Mouse (Mus musculus): ENCODE results near the gene Rbms1. TPM values are rescaled to one million over a fixed set of nuclear protein-coding genes. Genes with fewer than 3 reads are reported as not detected.

The Rbms1 gene
- polyA plus RNA-seq, 1 experiment from 2014 or later, result 64.7 TPM

GRCm38 (mm10) chr2:60714475-60714874 lies 248.5 kb downstream of the Rbms1 start:
- H3K4me2 ChIP-seq (ENCODE audit: low read length), result no peak overlapping the region; the same call in 1 of the 2 replicates
- H3K9me3 ChIP-seq (ENCODE audit: control insufficient read depth, low read length), result no peaks in the 10 kb centered on the region
- no peaks in the 10 kb centered on the region for H3K27me3 ChIP-seq (replicated peaks; ENCODE audit: control insufficient read depth, insufficient read depth, low read length)
- peaks cover 17% of the 10 kb centered on the region for H3K4me1 ChIP-seq (ENCODE audit: control insufficient read depth, insufficient read depth, low read depth, low read length)
- ATAC-seq, result no peak
- 0 out of 2 replicates have a peak overlapping the region, but pooled peaks have one; percentile 10 for H3K9ac ChIP-seq (ENCODE audit: low read depth, low read length)
- no peak overlapping the region for H3K4me3 ChIP-seq (ENCODE audit: low read length)
- 0 out of 2 replicates have a peak overlapping the region, but pooled peaks have one; percentile 0 for H3K27ac ChIP-seq (ENCODE audit: low read depth, low read length)
- H3K36me3 ChIP-seq (ENCODE audit: control insufficient read depth, insufficient read depth, low read length), result no peaks in the 10 kb centered on the region
- 29% methylated on average over 7 of the region's 7 CpGs for WGBS

GRCm38 (mm10) chr2:60713857-60714256 lies 249.1 kb downstream of the Rbms1 start:
- Histone ChIP-seq H3K4me1 (ENCODE audit: control insufficient read depth, insufficient read depth, low read depth, low read length) (peaks cover 17% of the 10 kb centered on the region), H3K27ac (ENCODE audit: low read depth, low read length) (no peak overlapping the region), H3K4me2 (ENCODE audit: low read length) (0 out of 2 replicates have a peak overlapping the region, but pooled peaks have one; percentile 10), H3K9ac (ENCODE audit: low read depth, low read length) (no peak overlapping the region), H3K4me3 (ENCODE audit: low read length) (no peak overlapping the region), H3K9me3 (ENCODE audit: control insufficient read depth, low read length) (no peaks in the 10 kb centered on the region), H3K36me3 (ENCODE audit: control insufficient read depth, insufficient read depth, low read length) (no peaks in the 10 kb centered on the region), H3K27me3 (replicated peaks; ENCODE audit: control insufficient read depth, insufficient read depth, low read length) (no peaks in the 10 kb centered on the region)
- 16% methylated on average over 8 of the region's 8 CpGs for WGBS
- peak; percentile 61; the same call in 1 of the 2 replicates for ATAC-seq

GRCm38 (mm10) chr2:60712891-60713290 lies 250.1 kb downstream of the Rbms1 start:
- Histone ChIP-seq H3K4me2 (ENCODE audit: low read length) (no peak overlapping the region), H3K36me3 (ENCODE audit: control insufficient read depth, insufficient read depth, low read length) (no peaks in the 10 kb centered on the region), H3K9ac (ENCODE audit: low read depth, low read length) (no peak overlapping the region), H3K27ac (ENCODE audit: low read depth, low read length) (no peak overlapping the region), H3K4me1 (ENCODE audit: control insufficient read depth, insufficient read depth, low read depth, low read length) (peaks cover 17% of the 10 kb centered on the region), H3K9me3 (ENCODE audit: control insufficient read depth, low read length) (no peaks in the 10 kb centered on the region), H3K4me3 (ENCODE audit: low read length) (no peak overlapping the region), H3K27me3 (replicated peaks; ENCODE audit: control insufficient read depth, insufficient read depth, low read length) (no peaks in the 10 kb centered on the region)
- ATAC-seq, result no peak
- WGBS, result 81% methylated on average over 5 of the region's 5 CpGs

- H3K9ac ChIP-seq (ENCODE audit: low read depth, low read length), result no peak overlapping the region
- ATAC-seq, result no peak
- H3K4me2 ChIP-seq (ENCODE audit: low read length), result no peak overlapping the region
- no peaks in the 10 kb centered on the region for H3K27me3 ChIP-seq (replicated peaks; ENCODE audit: control insufficient read depth, insufficient read depth, low read length)
- no peak overlapping the region for H3K4me3 ChIP-seq (ENCODE audit: low read length)
- H3K9me3 ChIP-seq (ENCODE audit: control insufficient read depth, low read length), result no peaks in the 10 kb centered on the region
- WGBS, result 75% methylated on average over 6 of the region's 6 CpGs
- no peaks in the 10 kb centered on the region for H3K36me3 ChIP-seq (ENCODE audit: control insufficient read depth, insufficient read depth, low read length)
- peaks cover 17% of the 10 kb centered on the region for H3K4me1 ChIP-seq (ENCODE audit: control insufficient read depth, insufficient read depth, low read depth, low read length)
- no peak overlapping the region for H3K27ac ChIP-seq (ENCODE audit: low read depth, low read length)
Measured at GRCm38 (mm10) chr2:60712483-60712882, 250.5 kb downstream of the Rbms1 start.

GRCm38 (mm10) chr2:60711098-60711880 lies 251.7 kb downstream of the Rbms1 start:
- Histone ChIP-seq H3K9ac (ENCODE audit: low read depth, low read length) (no peak overlapping the region), H3K27ac (ENCODE audit: low read depth, low read length) (no peak overlapping the region), H3K9me3 (ENCODE audit: control insufficient read depth, low read length) (no peaks in the 10 kb centered on the region), H3K4me3 (ENCODE audit: low read length) (no peak overlapping the region), H3K4me1 (ENCODE audit: control insufficient read depth, insufficient read depth, low read depth, low read length) (peaks cover 17% of the 10 kb centered on the region), H3K36me3 (ENCODE audit: control insufficient read depth, insufficient read depth, low read length) (no peaks in the 10 kb centered on the region), H3K27me3 (replicated peaks; ENCODE audit: control insufficient read depth, insufficient read depth, low read length) (no peaks in the 10 kb centered on the region), H3K4me2 (ENCODE audit: low read length) (no peak overlapping the region)
- WGBS, result 86% methylated on average over 7 of the region's 7 CpGs
- no peak for ATAC-seq

- Histone ChIP-seq H3K4me3 (ENCODE audit: low read length) (no peak overlapping the region), H3K27ac (ENCODE audit: low read depth, low read length) (no peak overlapping the region), H3K36me3 (ENCODE audit: control insufficient read depth, insufficient read depth, low read length) (no peaks in the 10 kb centered on the region), H3K27me3 (replicated peaks; ENCODE audit: control insufficient read depth, insufficient read depth, low read length) (no peaks in the 10 kb centered on the region), H3K4me1 (ENCODE audit: control insufficient read depth, insufficient read depth, low read depth, low read length) (peaks cover 17% of the 10 kb centered on the region), H3K4me2 (ENCODE audit: low read length) (no peak overlapping the region), H3K9ac (ENCODE audit: low read depth, low read length) (no peak overlapping the region), H3K9me3 (ENCODE audit: control insufficient read depth, low read length) (no peaks in the 10 kb centered on the region)
- ATAC-seq, result no peak
- WGBS, result 91% methylated on average over 4 of the region's 4 CpGs
Measured at GRCm38 (mm10) chr2:60710317-60710716, 252.7 kb downstream of the Rbms1 start.

GRCm38 (mm10) chr2:60708671-60709070 lies 254.3 kb downstream of the Rbms1 start:
- WGBS, result 32% methylated on average over 3 of the region's 3 CpGs

GRCm38 (mm10) chr2:60706866-60707265 lies 256.1 kb downstream of the Rbms1 start:
- ATAC-seq, result no peak
- Histone ChIP-seq H3K9me3 (ENCODE audit: control insufficient read depth, low read length) (no peaks in the 10 kb centered on the region), H3K27me3 (replicated peaks; ENCODE audit: control insufficient read depth, insufficient read depth, low read length) (no peaks in the 10 kb centered on the region), H3K9ac (ENCODE audit: low read depth, low read length) (no peak overlapping the region), H3K4me1 (ENCODE audit: control insufficient read depth, insufficient read depth, low read depth, low read length) (no peaks in the 10 kb centered on the region), H3K36me3 (ENCODE audit: control insufficient read depth, insufficient read depth, low read length) (no peaks in the 10 kb centered on the region), H3K27ac (ENCODE audit: low read depth, low read length) (no peak overlapping the region), H3K4me2 (ENCODE audit: low read length) (no peak overlapping the region), H3K4me3 (ENCODE audit: low read length) (no peak overlapping the region)
- 83% methylated on average over 3 of the region's 3 CpGs for WGBS

More at GRCm38 (mm10) chr2:60708671-60709070, 254.3 kb downstream of the Rbms1 start:
- peaks cover 2% of the 10 kb centered on the region for H3K4me1 ChIP-seq (ENCODE audit: control insufficient read depth, insufficient read depth, low read depth, low read length)
- H3K27me3 ChIP-seq (replicated peaks; ENCODE audit: control insufficient read depth, insufficient read depth, low read length), result no peaks in the 10 kb centered on the region
- no peaks in the 10 kb centered on the region for H3K9me3 ChIP-seq (ENCODE audit: control insufficient read depth, low read length)
- H3K4me3 ChIP-seq (ENCODE audit: low read length), result no peak overlapping the region
- no peaks in the 10 kb centered on the region for H3K36me3 ChIP-seq (ENCODE audit: control insufficient read depth, insufficient read depth, low read length)
- H3K27ac ChIP-seq (ENCODE audit: low read depth, low read length), result no peak overlapping the region
- no peak overlapping the region for H3K9ac ChIP-seq (ENCODE audit: low read depth, low read length)
- no peak for ATAC-seq
- H3K4me2 ChIP-seq (ENCODE audit: low read length), result no peak overlapping the region

- Histone ChIP-seq H3K4me3 (ENCODE audit: low read length) (no peak overlapping the region), H3K4me2 (ENCODE audit: low read length) (no peak overlapping the region), H3K9ac (ENCODE audit: low read depth, low read length) (no peak overlapping the region), H3K36me3 (ENCODE audit: control insufficient read depth, insufficient read depth, low read length) (no peaks in the 10 kb centered on the region), H3K9me3 (ENCODE audit: control insufficient read depth, low read length) (no peaks in the 10 kb centered on the region), H3K27me3 (replicated peaks; ENCODE audit: control insufficient read depth, insufficient read depth, low read length) (no peaks in the 10 kb centered on the region), H3K4me1 (ENCODE audit: control insufficient read depth, insufficient read depth, low read depth, low read length) (no peaks in the 10 kb centered on the region), H3K27ac (ENCODE audit: low read depth, low read length) (no peak overlapping the region)
- no peak for ATAC-seq
- WGBS, result 91% methylated on average over 8 of the region's 8 CpGs
Measured at GRCm38 (mm10) chr2:60705426-60705825, 257.6 kb downstream of the Rbms1 start.
